Mouse (Mus musculus): ENCODE results near the gene Gm14743. TPM values are rescaled to one million over a fixed set of nuclear protein-coding genes. Genes with fewer than 3 reads are reported as not detected.
"Not testable (repeated sequence)": the region's sequence is repeated elsewhere in the genome, so short reads cannot be mapped to it uniquely, and the experiment has no call there.

The Gm14743 gene
- not detected in 2 replicates for polyA plus RNA-seq (2012; rRNA removed)

DNA sequence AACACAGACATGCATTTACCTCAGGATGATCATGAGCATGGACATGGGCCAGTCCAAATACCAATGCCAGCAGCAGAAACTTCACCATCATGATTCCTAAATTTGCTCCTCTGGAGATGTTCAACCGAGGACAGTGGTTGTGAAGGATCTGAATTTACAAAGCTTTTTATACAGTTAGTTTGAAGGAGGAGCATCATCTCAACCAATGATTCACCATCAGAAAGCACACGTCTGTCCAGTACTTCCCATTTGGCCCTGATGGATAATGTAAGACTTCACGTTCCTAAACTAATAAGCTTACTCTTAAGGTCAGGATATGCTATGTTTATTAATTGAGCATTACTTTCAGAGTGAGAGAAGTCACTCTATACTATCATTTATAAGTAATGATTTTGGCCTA lies at the start of gene Gm14743:
Gm14743 (minus strand) TSS at position 101 of the 400 bp plus-strand sequence.
- DNase-seq (ENCODE audit: low read depth), result not testable (repeated sequence)

DNA sequence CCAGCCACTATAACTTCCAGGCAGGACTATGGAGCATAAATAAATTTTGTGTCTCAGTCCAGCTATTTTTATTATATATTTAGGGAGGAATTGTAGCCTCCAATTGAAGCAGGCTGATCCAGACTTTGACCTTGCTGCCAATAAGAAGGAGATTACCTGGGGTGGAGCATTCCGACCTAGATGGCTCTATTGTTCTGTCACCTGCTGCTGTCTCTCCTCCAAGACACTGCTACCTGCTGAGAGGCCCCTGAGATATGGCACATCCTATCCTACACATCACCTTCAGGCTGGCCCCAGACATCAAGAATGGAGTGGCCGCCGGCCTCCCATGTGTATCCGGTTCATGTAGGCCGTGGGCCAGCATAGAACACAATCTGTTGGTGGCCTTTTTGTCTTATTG lies 42.9 kb downstream of the Gm14743 start:
- DNase-seq (ENCODE audit: low read depth), result no peak

DNA sequence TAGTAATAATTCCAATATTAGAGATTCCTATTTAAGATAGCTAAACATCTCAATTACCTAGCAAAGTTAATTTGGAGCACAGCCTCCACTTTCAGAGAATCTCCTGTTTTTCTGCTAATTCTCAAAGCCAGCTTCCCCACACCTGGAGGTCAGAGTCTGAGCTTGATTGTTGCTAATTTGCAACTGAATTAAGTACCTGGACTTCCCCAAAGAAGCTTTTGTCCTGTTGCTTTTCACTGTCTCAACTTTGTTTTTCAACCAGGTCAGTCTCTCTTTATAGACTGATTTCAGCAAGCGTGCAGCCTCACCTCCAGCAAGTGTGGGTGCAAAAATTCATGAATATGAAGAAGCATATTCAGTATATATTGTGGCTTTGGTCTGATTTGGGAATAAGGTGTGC lies 43.5 kb downstream of the Gm14743 start:
- not testable (repeated sequence) for DNase-seq (ENCODE audit: low read depth)

Other genes starting within 250 kb of the Gm14743 start
- gene Obp1a, start 154.5 kb downstream of the Gm14743 start, polyA plus RNA-seq (2012; rRNA removed), result not detected in 2 replicates
- not detected in 2 replicates for gene Gm5938, start 120.5 kb downstream of the Gm14743 start, polyA plus RNA-seq (2012; rRNA removed)
- gene Obp1b, start 59.1 kb downstream of the Gm14743 start, polyA plus RNA-seq (2012; rRNA removed), result not detected in 2 replicates
- gene 4930480E11Rik, start 123.7 kb upstream of the Gm14743 start, polyA plus RNA-seq (2012; rRNA removed), result not detected in 2 replicates